Mouse (Mus musculus) lung, embryonic 16.5 days (tissue): ENCODE results near the gene Rnf113a1. TPM values are rescaled to one million over a fixed set of nuclear protein-coding genes. Genes with fewer than 3 reads are reported as not detected.
"Not testable (repeated sequence)": the region's sequence is repeated elsewhere in the genome, so short reads cannot be mapped to it uniquely, and the experiment has no call there.

Experiments used
- ATAC-seq: fragments of 200-750 bp; cut with Nextera tagmentation; 2 replicates; pipeline ENCODE4 v1.8.0; 2017; ENCODE audit warnings: low read depth, mild to moderate bottlenecking, moderate library complexity
- H3K27ac ChIP-seq: fragments of 300-500 bp; sonication (generic); 2 replicates; pipeline ENCODE4 v1.5.1; 2014; ENCODE audit warnings: mild to moderate bottlenecking, control low read depth, low read length
- H3K27me3 ChIP-seq: fragments of 300-500 bp; sonication (generic); 2 replicates; pipeline ENCODE4 v1.6.1; 2014; ENCODE audit warnings: low read depth, low read length, mixed read lengths; ENCODE audit not compliant: control insufficient read depth, insufficient read depth
- H3K36me3 ChIP-seq: fragments of 300-500 bp; sonication (generic); 2 replicates; pipeline ENCODE4 v1.6.1; 2014; ENCODE audit warnings: low read length; ENCODE audit not compliant: control insufficient read depth, insufficient read depth
- H3K4me1 ChIP-seq: fragments of 300-500 bp; sonication (generic); replicated peaks from 2 replicates; pipeline ENCODE4 v1.6.1; 2014; ENCODE audit warnings: low read length, mixed read lengths; ENCODE audit not compliant: control insufficient read depth, insufficient read depth
- H3K4me2 ChIP-seq: fragments of 300-500 bp; sonication (generic); 2 replicates; pipeline ENCODE4 v1.6.1; 2014; ENCODE audit warnings: low read depth, low read length, control low read depth
- H3K4me3 ChIP-seq: fragments of 300-500 bp; sonication (generic); 2 replicates; pipeline ENCODE4 v1.5.1; 2014; ENCODE audit warnings: mild to moderate bottlenecking, low read length, control low read depth
- H3K9ac ChIP-seq: fragments of 300-500 bp; sonication (generic); 2 replicates; pipeline ENCODE4 v1.6.1; 2014; ENCODE audit warnings: low read length, control low read depth
- H3K9me3 ChIP-seq: fragments of 300-500 bp; sonication (generic); 2 replicates; pipeline ENCODE4 v1.6.1; 2016; ENCODE audit warnings: low read length; ENCODE audit not compliant: control insufficient read depth
- WGBS: fragments of 180-500 bp; shearing (Covaris S2); extraction: QIAGEN DNeasy Blood & Tissue Kit; methylation state at CpG from one replicate; pipeline ENCODE4 v1.1.7; 2014; 5-methylcytosine and 5-hydroxymethylcytosine counted together
- polyA plus RNA-seq: library from polyadenylated mRNA; unstranded; fragments of >200 nt; fragmentation: Nextera tagmentation; extraction: Ambion mirVana; gene quantifications from 2 replicates; pipeline ENCODE4 v1.2.1, GENCODE M21; 2015

Gene Rnf113a1
- polyA plus RNA-seq, 1 experiment from 2014 or later, result 9.0 TPM

- 37% methylated on average over 6 of the region's 8 CpGs for WGBS
These were observed 6.6 kb upstream of the Rnf113a1 start for GRCm38 (mm10) chrX:37184401-37184800.

GRCm38 (mm10) chrX:37190755-37191104, 315 bp upstream of the Rnf113a1 start:
- WGBS, result 15% methylated on average over 15 of the region's 20 CpGs
- Histone ChIP-seq H3K4me3 (peak overlapping the region; percentile 63), H3K9me3 (no peaks in the 10 kb centered on the region), H3K27me3 (no peaks in the 10 kb centered on the region), H3K27ac (no peak overlapping the region), H3K36me3 (no peaks in the 10 kb centered on the region), H3K4me1 (no peaks in the 10 kb centered on the region), H3K4me2 (peak overlapping the region; percentile 61), H3K9ac (peak overlapping the region; percentile 72)
- ATAC-seq, result peak; percentile 40

More at GRCm38 (mm10) chrX:37184401-37184800, 6.6 kb upstream of the Rnf113a1 start:
- not testable (repeated sequence) for H3K27me3 ChIP-seq, H3K4me3 ChIP-seq, ATAC-seq, H3K4me1 ChIP-seq, H3K27ac ChIP-seq, H3K9ac ChIP-seq, H3K36me3 ChIP-seq, H3K9me3 ChIP-seq
- peak overlapping the region; percentile 35 for H3K4me2 ChIP-seq

- H3K9me3 ChIP-seq, result no peaks in the 10 kb centered on the region
- ATAC-seq, result no peak
- 18% methylated on average over 28 of the region's 28 CpGs for WGBS
- no peaks in the 10 kb centered on the region for H3K36me3 ChIP-seq
- H3K4me2 ChIP-seq, result peak overlapping the region; percentile 73
- H3K27ac ChIP-seq, result no peak overlapping the region
- H3K27me3 ChIP-seq, result no peaks in the 10 kb centered on the region
- H3K4me1 ChIP-seq, result no peaks in the 10 kb centered on the region
- H3K4me3 ChIP-seq, result peak overlapping the region; percentile 63
- H3K9ac ChIP-seq, result peak overlapping the region; percentile 72
These were observed 817 bp downstream of the Rnf113a1 start for GRCm38 (mm10) chrX:37191744-37192379.

- Histone ChIP-seq H3K27ac (no peak overlapping the region), H3K27me3 (no peaks in the 10 kb centered on the region), H3K36me3 (no peaks in the 10 kb centered on the region), H3K4me2 (no peak overlapping the region), H3K4me3 (no peak overlapping the region), H3K9me3 (no peaks in the 10 kb centered on the region), H3K9ac (no peak overlapping the region), H3K4me1 (no peaks in the 10 kb centered on the region)
- 63% methylated on average over 8 of the region's 8 CpGs for WGBS
- no peak for ATAC-seq
These were observed 7.6 kb downstream of the Rnf113a1 start for GRCm38 (mm10) chrX:37198676-37199075.

- Histone ChIP-seq H3K27ac (no peak within 1 kb of the TSS), H3K4me2 (no peak within 1 kb of the TSS), H3K9me3 (no peaks in the 10 kb centered on the region), H3K27me3 (no peaks in the 10 kb centered on the region), H3K36me3 (no peaks in the 10 kb centered on the region), H3K4me1 (no peaks in the 10 kb centered on the region), H3K9ac (no peak within 1 kb of the TSS), H3K4me3 (no peak within 1 kb of the TSS)
- no peak for ATAC-seq
- WGBS, result 73% methylated on average over 10 of the region's 10 CpGs
These were observed 19.9 kb downstream of the Rnf113a1 start, which contains the start of gene Gm9 for GRCm38 (mm10) chrX:37210941-37211340. Gm9 (minus strand) TSS chrX:37211041.

- not testable (repeated sequence) for H3K9ac ChIP-seq, H3K36me3 ChIP-seq, H3K27me3 ChIP-seq, H3K4me3 ChIP-seq, H3K9me3 ChIP-seq, H3K4me1 ChIP-seq, H3K27ac ChIP-seq, H3K4me2 ChIP-seq, ATAC-seq
- 53% methylated on average over 1 of the region's 1 CpGs for WGBS
These were observed 31.1 kb downstream of the Rnf113a1 start, which contains the start of gene Rhox1 for GRCm38 (mm10) chrX:37222158-37222557. Rhox1 (minus strand) TSS chrX:37222258.

Other genes with a start within 250 kb of the Rnf113a1 start
- gene Sept6, start 199.5 kb upstream of the Rnf113a1 start, polyA plus RNA-seq, result 16.7 and 18.6 TPM in 2 replicates
- gene Sowahd, start 142.4 kb upstream of the Rnf113a1 start, polyA plus RNA-seq, result not detected in 2 replicates
- 511 and 600 TPM in 2 replicates for gene Rpl39, start 105.8 kb upstream of the Rnf113a1 start, polyA plus RNA-seq
- 17.2 and 19.4 TPM in 2 replicates for gene Upf3b, start 80.9 kb upstream of the Rnf113a1 start, polyA plus RNA-seq
- gene Nkap, start 64.5 kb upstream of the Rnf113a1 start, polyA plus RNA-seq, result 14.2 and 15.4 TPM in 2 replicates
- 0.89 and 1.2 TPM in 2 replicates for gene Akap14, start 22.4 kb upstream of the Rnf113a1 start, polyA plus RNA-seq
- gene Ndufa1, start 82 bp upstream of the Rnf113a1 start, polyA plus RNA-seq, result 419 and 439 TPM in 2 replicates
- not detected in 2 replicates for gene Gm9, start 19.8 kb downstream of the Rnf113a1 start, polyA plus RNA-seq
- gene Rhox1, start 31.0 kb downstream of the Rnf113a1 start, polyA plus RNA-seq, result not detected in 2 replicates
- gene Rhox2a, start 53.7 kb downstream of the Rnf113a1 start, polyA plus RNA-seq, result not detected in 2 replicates
- gene Rhox3a, start 58.7 kb downstream of the Rnf113a1 start, polyA plus RNA-seq, result not detected in 2 replicates
- gene Rhox4a, start 74.1 kb downstream of the Rnf113a1 start, polyA plus RNA-seq, result 0.13 TPM in 1 of 2 replicates, not detected in the other
- not detected in 2 replicates for gene Rhox3a2, start 188.8 kb downstream of the Rnf113a1 start, polyA plus RNA-seq
- 0.28 and 0.47 TPM in 2 replicates for gene Rhox4a2, start 199.6 kb downstream of the Rnf113a1 start, polyA plus RNA-seq
- gene Rhox2b, start 220.8 kb downstream of the Rnf113a1 start, polyA plus RNA-seq, result not detected in 2 replicates
- 0.30 TPM in 1 of 2 replicates, not detected in the other for gene Rhox4b, start 241.2 kb downstream of the Rnf113a1 start, polyA plus RNA-seq